Mouse (Mus musculus): Measurements from ENCODE around the gene Helz. TPM values are rescaled to one million over a fixed set of nuclear protein-coding genes. Genes with fewer than 3 reads are reported as not detected.

Helz gene
- polyA plus RNA-seq, 1 experiment, result not detected

DNA sequence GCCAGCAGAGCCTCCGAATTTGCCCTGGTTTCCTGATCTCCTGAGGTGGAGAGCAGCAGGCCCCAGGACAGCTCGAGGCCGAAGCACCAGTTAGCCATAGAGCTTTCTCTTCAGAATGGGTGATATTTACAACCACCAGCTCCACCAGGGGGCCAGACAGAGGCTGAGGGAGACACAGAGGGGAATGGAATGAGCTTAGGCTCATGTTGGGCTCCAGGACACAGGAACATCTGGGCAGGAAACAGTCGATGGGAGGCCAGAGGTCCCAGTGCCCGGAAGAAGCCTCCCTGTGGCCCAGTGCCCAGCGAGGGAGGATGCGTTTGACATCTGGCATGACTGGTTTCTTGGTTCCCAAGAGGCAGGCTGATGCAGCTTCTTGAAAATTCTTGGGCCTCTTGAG is 186.4 kb downstream of the Helz start:
- WGBS, result 74% methylated on average over 7 of the region's 7 CpGs
- H3K4me1 ChIP-seq (ENCODE audit: control insufficient read depth, insufficient read depth, low read length), result peaks cover 30% of the 10 kb centered on the region
- no peak overlapping the region for H3K27ac ChIP-seq (ENCODE audit: insufficient read depth, low read depth, low read length)
- H3K4me3 ChIP-seq (ENCODE audit: insufficient read depth, low read depth, low read length), result no peak overlapping the region
- no peak for TF ChIP-seq POLR2A (IDR thresholded peaks at IDR 0.05; ENCODE audit: insufficient read depth, low read depth, low read length)
- no peak for TF ChIP-seq CTCF (IDR thresholded peaks at IDR 0.05; ENCODE audit: insufficient read depth, low read depth, low read length)

DNA sequence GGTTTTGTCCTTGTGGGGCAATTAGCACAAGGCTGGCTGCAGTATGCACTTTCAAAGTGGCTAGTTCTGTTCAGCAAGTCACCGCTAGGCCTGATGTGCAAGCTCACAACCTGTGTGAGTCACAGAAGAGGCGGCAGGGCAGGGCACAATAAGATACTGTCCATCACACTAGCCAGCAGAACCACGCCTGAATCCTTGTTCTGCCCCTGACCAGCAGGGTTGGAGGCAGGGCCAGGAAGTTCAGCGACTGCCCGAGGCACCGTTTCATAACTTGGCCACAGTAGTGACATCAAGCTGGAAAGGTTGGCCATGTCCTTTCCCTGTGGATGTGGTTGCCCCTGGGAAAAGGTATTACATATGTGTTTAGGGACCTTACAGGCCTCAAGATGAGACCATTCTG is 190.2 kb downstream of the Helz start:
- TF ChIP-seq CTCF (IDR thresholded peaks at IDR 0.05; ENCODE audit: insufficient read depth, low read depth, low read length) (no peak), POLR2A (IDR thresholded peaks at IDR 0.05; ENCODE audit: insufficient read depth, low read depth, low read length) (no peak)
- 85% methylated on average over 6 of the region's 6 CpGs for WGBS

DNA sequence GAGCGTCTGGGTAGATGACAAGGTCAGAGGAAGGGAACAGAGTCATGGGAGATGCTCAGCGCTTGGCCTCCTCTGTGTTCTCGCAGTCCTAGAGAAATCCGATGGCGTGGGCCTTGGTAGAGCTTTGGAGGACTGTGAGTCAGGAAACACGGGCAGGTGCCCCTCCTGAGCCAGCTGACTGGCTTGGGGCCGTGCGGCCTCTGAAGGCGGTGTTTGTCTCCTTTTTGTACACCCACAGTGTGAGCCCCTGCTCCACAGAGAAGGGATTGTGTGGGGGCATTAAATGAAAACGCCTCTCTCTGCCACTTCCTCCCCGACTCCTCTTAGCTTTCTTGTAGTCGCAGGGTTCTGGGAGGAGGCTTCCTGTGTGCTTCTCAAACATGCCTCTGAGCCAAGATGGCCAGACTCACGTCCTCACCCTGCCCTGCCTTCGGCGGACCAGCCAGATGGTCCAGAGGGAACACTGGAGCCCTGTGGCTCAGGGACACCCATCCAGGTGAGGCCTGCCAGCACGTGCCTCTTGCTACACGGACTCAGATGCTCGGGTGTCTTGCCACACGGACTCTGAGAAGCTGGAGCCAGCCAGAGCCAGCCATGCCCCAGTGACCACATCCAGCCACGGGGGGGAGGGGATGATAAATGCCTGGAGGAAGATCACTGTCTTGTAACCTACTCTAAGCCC is 190.8 kb downstream of the Helz start:
- peaks cover 26% of the 10 kb centered on the region for H3K4me1 ChIP-seq (ENCODE audit: control insufficient read depth, insufficient read depth, low read length)
- no peak overlapping the region for H3K4me3 ChIP-seq (ENCODE audit: insufficient read depth, low read depth, low read length)
- TF ChIP-seq POLR2A (IDR thresholded peaks at IDR 0.05; ENCODE audit: insufficient read depth, low read depth, low read length) (no peak), CTCF (IDR thresholded peaks at IDR 0.05; ENCODE audit: insufficient read depth, low read depth, low read length) (no peak)
- no peak overlapping the region for H3K27ac ChIP-seq (ENCODE audit: insufficient read depth, low read depth, low read length)
- 71% methylated on average over 20 of the region's 20 CpGs for WGBS

More for the DNA sequence above, 190.2 kb downstream of the Helz start:
- Histone ChIP-seq H3K27ac (ENCODE audit: insufficient read depth, low read depth, low read length) (no peak overlapping the region), H3K4me3 (ENCODE audit: insufficient read depth, low read depth, low read length) (no peak overlapping the region), H3K4me1 (ENCODE audit: control insufficient read depth, insufficient read depth, low read length) (peaks cover 19% of the 10 kb centered on the region)

- WGBS, result 61% methylated on average over 3 of the region's 3 CpGs
- no peak overlapping the region for H3K27ac ChIP-seq (ENCODE audit: insufficient read depth, low read depth, low read length)
- peaks cover 28% of the 10 kb centered on the region for H3K4me1 ChIP-seq (ENCODE audit: control insufficient read depth, insufficient read depth, low read length)
- no peak for TF ChIP-seq CTCF (IDR thresholded peaks at IDR 0.05; ENCODE audit: insufficient read depth, low read depth, low read length)
- no peak for TF ChIP-seq POLR2A (IDR thresholded peaks at IDR 0.05; ENCODE audit: insufficient read depth, low read depth, low read length)
- H3K4me3 ChIP-seq (ENCODE audit: insufficient read depth, low read depth, low read length), result no peak overlapping the region
Measured at GRCm38 (mm10) chr11:107743100-107743499, 195.4 kb downstream of the Helz start.

Other genes with a start within 250 kb of the Helz start
- not detected in 2 replicates for gene Pitpnc1, start 77.2 kb upstream of the Helz start, polyA plus RNA-seq (2012; ENCODE audit: insufficient read depth, insufficient read length, low replicate concordance, missing spikeins)
- not detected in 2 replicates for gene Psmd12, start 68.4 kb upstream of the Helz start, polyA plus RNA-seq (2012; ENCODE audit: insufficient read depth, insufficient read length, low replicate concordance, missing spikeins)
- not detected in 2 replicates for gene Cacng1, start 168.6 kb downstream of the Helz start, polyA plus RNA-seq (2012; ENCODE audit: insufficient read depth, insufficient read length, low replicate concordance, missing spikeins)
- gene Cacng4, start 246.6 kb downstream of the Helz start, polyA plus RNA-seq (2012; ENCODE audit: insufficient read depth, insufficient read length, low replicate concordance, missing spikeins), result not detected in 2 replicates